Mouse (Mus musculus): Measurements from ENCODE around the gene Mga.
A peak's percentile ranks its signal among the peaks of the same experiment; 100 is the strongest.

The Mga gene

DNA sequence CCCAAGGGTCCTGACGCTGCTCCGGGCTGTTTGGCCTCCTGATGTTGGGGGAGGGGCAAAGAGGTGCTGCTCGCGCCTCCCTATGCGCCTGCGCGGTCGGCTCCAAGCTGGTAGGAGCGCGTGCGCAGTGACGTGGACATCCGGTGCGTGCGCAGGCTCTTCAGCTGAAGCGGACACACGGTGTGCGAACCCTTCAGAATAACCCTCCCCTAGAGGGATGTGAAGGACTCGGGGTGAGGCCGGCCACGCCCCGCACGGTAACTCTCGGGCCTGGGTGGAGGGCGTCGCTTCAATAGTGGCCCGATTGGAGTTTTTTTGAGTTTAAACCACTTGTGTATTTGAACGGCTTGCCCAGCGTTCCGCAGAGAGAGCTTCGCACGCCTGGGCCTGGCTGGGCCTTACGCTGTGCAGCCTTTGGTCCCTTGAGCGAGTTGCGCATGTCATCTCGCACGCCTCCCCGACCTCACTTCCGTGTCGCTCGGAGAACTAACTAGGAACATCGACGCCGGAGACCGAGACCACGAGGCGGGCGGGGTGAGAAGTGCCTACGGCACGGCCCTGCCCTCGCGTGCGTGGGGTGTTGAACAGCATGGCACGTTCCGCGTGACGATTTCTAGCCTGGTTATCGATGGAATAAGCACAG is at the start of gene Mga:
Gene Mga (plus strand): TSS at position 139 of the 643 bp plus-strand sequence.
- DNase-seq (ENCODE audit: low spot score) = peak; percentile 100

DNA sequence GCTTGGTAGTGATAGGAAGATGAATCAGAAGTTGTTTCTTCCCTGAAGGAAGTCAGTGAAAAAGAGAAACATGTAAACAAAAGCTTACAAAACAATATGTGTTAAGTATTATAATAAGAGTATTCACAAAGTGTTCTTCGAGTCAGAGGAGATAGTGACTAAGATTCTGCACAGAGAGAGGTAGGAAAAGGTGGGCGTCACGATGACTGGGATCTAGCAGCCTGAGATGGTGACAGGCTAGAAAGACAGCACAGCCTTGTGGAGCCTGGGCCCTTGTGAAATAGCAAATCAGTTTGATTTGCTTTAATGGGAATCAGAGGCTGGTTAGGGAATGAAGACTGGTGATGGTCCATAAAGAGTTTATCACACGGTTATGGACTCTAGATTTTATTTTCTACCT is 43.2 kb upstream of the Mga start:
- no peak for DNase-seq (ENCODE audit: low spot score)

DNA sequence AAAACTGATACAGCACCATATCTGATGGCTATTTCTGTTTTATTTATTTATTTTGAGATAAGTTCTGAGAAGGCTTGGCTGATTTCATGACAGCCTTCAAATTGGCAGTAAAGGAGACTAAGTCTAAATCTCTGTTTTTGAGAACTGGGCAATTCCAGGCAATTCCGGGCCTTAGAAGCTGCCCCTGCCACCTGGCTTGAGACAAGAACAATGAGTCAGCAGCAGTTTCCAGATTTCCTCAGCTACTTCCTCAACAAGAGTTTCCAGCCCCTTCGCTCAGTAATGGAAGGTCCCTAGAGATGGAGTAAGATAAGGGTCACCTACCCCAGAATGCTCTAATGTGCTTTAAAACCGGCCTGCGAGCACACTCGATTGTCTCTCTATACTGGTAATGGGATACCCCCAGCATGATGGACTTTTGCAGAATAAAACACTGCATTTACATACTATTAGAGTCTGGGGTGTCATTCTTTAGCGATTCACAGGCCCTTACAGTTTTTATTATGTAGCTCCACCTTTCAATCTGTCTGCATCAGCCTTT is 41.6 kb upstream of the Mga start:
- DNase-seq (ENCODE audit: low spot score) = no peak

DNA sequence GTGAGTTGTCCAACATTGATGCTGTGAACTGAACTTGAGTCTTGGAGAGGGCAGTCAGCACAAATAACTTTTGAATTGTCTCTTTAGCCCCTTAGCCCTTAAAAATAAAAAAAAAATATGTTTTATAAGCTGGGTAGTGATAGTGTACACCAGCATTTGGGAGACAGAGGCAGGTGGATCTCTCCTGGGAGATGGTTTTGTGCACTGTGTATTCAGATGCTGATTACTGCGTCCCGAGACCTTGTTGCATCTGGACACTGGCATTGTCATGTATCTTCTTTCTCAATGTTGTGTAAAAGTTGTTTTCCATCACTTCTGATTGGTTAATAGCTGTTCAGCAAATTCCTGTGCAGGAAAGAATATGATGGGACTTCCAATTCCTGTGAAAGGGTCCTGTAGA is 39.7 kb upstream of the Mga start:
- no peak for DNase-seq (ENCODE audit: low spot score)

DNA sequence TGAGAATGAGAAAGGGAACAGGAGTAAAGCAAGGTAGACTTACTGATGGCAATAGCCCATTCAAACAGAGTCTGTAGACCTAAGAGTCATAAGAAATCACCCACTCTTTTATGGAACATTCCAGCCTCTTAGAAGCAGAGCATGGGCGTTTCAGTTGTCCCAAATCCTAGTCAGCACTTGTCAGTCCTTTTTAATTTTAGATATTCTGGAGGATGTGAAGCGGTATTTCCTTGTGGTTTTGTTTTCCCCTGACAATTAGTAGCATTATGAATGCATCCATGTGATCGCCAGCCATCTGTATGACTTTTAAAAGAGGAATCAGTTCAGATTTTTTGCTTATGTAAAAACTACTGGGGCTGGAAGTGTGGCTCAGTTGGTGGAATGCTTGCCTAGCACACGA is 32.5 kb upstream of the Mga start:
- DNase-seq (ENCODE audit: low spot score) = no peak

DNA sequence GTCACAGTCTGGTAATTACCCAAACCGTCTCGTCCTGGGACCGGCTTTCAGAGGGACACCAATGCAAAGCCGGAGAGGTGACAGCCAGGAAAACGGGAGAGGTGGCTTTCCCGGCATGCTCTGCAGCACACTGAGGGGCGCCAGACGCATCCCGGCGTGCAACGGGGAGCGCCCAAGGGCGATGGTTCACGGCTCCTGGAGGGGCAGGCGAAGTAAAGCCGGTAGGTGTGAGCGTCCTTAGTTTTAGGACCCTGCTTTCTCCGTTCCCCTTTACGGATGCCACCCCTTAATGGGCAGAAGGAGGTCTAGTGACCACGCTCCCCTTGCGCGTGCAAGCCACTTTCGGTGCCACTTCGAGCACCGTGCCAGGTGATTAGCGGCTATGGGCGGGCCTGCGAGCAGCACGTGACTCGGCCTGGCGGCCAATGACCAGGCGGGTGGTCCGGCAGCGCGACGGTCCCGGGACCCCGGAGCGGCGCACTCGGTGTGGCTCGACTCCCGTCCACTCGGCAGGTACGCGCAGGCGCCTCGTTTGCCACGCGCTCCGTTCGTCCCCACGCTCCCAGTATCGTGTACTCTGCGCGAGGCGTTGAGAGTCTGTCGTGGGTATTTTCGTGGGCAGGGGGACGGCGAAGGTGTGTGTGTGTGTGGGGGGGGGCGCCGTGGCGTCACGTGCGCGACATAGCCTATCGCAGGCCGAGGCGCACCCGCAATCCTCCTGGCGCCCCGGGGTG is 24.5 kb upstream of the Mga start:
- DNase-seq (ENCODE audit: low spot score) = peak; percentile 81

DNA sequence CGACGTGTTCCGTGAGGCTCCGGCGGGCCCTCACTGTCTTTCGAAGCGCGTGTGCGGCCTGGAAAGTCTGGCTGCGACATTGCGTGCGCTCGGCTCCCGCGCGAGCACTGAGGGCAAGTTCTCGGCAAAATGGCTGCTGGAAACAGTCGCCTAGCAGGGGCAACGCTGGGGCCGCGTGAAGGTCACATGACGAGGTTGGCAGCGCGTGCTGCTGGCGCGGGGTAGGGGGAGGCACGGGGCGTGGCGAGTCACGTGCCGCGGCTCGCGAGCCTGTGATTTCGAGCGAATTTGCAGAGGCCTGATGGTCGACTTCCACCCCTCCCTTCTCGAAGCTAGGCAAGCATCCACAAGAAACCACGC is 23.9 kb upstream of the Mga start:
- peak; percentile 89 for DNase-seq (ENCODE audit: low spot score)

DNA sequence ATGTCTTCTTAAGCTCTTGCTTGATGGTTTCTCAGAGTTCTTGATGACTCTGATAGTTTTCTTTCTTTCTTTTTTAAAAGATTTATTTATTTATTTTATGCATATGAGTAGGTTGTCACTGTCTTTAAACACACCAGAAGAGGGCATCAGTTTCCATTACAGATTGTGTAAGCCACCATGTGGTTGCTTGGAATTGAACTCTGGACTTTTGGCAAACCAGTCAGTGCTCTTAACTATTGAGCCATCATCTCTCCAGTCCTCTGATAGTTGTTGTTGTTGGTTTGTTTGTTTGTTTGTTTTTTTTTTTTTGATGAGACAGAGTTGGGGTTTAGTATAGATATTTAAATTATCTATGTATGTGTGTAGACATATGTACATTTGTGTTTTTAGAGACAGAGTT is 21.0 kb upstream of the Mga start:
- DNase-seq (ENCODE audit: low spot score) = no peak

DNA sequence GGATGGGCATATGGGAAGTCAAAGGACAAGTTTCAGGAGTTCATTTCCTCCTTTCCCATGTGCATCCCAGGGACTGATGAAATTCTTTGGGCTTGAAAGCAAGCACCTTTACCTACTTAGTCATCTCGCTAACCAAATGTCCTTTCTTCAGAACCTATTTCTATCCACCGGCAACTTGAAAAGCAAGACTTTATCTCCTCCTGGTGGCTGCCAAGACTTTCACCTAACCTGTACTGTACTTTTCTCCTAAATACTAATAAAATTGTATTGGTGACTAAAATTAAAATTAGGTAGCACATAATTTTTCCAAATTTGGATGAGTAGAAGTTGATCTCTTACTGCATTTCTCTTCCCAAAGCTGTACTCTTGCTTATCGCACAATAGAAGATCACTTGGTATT is 9.8 kb upstream of the Mga start:
- DNase-seq (ENCODE audit: low spot score) = no peak

DNA sequence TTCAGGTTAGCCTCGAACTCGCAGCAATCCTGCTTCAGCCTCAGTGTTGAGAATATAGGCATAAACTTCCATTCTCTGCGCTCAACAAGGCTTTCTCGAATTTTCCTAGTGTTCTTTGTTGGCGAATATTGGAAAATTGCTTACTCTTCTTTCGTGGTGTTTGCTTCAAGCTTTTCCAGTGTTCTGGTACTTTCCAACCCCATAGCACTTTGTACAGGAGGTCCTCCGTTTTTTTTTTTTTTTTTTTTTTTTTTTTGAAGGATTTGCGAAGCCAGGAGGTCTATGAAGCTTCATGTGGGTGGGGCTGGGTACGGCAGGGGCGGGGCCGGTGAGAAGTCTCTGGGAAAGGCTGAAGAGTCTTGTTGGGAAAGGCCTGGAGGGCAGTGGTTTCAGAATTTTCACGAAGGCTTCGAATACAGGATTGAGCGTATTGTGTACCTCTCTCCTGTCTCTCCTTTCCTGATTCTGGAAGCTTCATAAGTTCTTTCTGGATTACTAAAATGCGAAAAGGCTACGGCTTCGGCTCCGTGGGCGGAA is 407 bp upstream of the Mga start:
- peak; percentile 5 for DNase-seq (ENCODE audit: low spot score)

DNA sequence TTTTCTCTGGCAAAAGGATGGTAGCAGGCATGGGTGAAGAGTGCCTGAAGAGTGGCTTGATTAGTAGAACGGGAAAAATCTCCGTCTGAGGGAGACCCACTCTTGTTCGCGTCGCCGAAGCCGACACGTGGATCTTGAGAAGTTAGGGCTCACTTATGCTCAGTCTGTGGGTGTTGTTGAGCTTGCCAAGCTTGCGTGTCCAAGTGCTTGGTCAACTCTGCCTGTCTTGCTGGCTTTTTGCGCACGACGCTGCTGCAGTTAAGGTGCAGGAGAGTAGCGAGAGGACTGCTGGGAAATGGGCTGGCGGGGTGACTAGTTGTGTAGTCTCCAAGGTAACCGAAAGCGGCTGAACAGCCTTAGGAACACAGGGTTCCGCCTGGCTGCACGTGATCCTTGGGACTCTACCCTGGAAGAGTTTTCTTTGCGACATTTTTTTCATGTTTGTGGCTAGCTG is 1.1 kb downstream of the Mga start:
- peak; percentile 87 for DNase-seq (ENCODE audit: low spot score)

DNA sequence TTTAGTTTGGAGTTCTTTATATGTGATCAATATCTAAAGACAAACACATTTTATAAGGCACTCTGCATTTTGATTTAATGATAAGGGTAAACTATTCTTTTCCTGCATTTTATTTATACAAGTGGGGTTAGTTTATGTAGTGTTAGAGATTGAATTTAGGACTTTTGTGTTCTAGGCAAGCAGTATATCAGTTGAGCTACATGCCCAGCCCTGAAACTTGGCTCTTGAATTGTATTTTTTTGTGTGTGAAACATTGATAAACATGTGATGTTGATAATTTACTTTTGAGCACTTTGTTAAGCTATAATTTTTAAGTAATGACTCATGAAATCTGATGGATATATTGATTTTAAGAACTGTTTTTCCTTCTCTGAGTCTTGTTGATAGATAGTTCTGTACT is 19.0 kb downstream of the Mga start:
- no peak for DNase-seq (ENCODE audit: low spot score)

DNA sequence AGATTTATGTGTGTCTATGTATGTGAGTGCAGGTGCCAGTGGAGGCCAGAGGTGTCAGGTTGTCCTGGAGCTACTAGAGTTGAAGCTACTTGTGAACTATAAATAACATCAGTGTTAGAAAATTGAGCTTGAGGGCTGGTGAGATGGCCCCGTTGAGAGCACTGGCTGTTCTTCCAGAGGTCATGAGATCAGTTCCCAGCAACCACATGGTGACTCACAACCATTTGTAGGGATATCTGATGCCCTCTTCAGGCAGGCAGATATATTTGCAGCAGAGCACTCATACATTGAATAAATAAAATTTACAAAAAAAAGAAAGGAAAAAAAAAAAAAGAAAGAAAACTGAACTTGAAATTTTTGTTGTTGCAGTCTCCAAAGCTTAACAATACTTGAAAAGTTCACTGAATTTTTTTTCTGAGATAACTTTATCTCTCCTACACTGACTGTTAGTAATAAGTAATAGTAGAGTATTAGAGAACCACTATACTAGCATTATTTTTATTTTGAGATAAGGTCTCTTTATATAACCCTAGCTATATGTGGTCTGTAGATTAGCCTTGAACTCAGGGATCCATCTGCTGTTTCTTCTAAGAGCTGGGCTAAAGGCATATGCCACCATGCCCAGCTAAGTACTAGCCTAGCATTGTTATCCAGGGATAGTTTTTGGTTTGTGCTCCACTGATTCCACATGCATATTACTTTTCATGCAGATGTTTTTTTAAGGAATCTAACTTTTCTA is 20.8 kb downstream of the Mga start:
- DNase-seq (ENCODE audit: low spot score) = no peak

DNA sequence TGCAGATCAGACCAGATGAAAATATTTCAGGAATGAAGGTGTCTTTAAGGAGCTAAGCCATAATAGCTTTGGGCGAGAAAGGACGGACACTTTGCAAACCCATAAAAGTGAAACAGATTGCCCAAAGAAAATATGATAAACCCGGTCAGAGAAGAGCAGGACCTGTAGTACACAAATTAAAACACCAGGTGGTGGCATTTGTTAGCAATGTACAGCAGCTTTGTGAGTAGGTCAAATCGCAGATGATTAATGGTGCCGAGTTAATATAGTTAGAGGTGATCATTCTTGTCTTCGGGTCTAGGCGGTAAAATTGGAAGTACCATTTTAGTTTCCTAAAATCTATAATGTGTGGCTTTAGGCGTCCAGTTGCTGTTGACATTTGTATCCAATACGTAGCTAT is 73.5 kb downstream of the Mga start:
- DNase-seq (ENCODE audit: low spot score) = peak; percentile 52

DNA sequence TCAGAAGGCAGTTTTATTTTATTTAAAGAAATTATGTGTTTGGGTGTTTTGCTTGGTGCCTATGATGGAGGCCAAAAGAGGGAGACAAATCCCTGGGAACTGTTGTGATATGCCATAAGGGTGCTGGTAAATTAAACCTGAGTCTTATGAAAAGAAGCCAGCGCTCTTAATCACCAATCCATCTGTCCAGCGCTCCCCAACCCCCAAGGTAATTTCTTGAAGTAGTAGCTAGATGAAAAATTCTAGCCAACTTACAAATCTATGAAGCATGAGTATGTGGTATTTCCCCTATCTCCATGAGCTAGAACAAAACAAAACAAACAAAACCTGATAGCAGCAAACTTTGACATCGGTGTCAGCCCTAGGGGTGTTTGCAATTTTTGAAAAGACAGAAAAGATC is 74.3 kb downstream of the Mga start:
- no peak for DNase-seq (ENCODE audit: low spot score)

DNA sequence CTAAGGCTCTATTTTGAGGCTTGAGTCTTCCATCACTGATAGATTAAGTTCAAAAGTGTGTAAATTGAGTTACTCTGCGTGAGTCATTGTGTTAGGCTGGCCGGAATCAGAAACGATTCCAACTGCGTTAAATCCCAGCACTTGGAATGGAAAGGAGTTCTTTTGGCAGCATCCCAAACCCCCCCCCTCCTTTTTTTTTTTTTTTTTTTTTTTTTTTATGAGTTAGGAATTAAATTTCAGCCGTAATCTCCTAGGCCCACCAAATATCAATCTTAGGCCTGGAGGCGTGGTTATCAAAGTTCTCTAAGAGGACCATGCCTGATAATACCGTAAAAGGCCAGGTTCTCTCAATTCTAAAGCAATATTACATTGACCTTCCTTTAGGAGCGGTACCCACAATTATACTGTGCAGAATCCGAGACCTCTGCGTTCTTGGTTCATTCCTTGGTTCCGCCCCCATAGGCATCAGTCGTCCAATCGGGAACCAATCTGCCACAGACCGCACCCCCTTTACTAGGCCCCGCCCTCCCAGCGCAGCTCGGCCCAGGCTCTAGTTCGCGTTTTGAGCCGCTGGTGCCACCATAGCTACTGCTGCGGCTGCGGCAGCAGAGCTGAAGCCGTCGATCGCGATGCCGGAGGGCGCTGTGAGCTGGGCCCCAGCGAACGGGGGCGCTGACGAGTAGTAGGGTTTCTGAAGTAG is 75.0 kb downstream of the Mga start:
- DNase-seq (ENCODE audit: low spot score) = peak; percentile 97

DNA sequence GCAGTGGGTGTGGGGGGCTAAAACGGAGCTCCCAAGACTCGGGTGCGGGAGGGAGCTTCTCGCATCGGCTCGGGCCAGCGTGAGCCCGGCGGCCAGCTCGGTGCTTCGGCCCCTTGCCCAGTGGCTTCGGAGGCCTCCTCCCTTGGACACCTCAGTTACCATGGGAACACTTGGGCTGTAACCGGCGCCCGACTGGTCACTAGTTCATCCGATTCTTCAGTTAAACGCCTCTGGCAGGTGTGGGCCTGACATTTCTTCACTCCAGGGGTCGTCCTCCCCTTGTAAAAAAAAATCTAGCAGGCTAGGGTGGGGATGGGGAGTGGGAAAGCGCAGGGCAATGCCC is 75.5 kb downstream of the Mga start, which contains the start of gene Mapkbp1:
Gene Mapkbp1 (plus strand): TSS at position 163 of the 343 bp plus-strand sequence.
- DNase-seq (ENCODE audit: low spot score) = no peak

DNA sequence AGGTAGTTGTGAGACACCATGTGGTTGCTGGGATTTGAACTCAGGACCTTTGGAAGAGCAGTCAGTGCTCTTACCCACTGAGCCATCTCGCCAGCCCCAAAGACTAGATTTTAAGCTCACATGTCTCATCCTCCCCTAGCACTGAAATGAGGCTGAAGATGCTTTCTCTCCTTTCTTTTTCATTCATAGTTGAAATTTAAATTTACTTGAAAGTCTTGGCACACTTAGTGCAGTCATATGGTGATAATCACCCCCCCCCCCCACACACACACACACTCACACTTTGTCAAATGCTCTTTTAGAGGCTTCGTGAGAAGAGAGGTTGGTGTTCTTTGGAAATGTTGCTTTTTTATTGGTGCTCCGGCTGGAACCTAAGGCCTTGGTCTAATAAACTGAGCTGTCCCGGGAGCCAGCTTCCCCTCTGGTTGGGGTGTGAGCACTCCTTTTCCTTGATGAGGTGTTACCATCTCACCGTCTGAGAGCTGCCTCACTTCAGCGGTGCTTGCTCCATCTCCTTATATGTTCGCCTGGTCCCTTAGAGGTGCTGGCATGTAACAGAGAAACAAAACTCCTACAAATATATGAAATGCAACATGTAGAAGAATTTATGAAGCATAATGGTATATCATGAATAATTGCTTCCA is 83.4 kb downstream of the Mga start:
- DNase-seq (ENCODE audit: low spot score) = no peak

DNA sequence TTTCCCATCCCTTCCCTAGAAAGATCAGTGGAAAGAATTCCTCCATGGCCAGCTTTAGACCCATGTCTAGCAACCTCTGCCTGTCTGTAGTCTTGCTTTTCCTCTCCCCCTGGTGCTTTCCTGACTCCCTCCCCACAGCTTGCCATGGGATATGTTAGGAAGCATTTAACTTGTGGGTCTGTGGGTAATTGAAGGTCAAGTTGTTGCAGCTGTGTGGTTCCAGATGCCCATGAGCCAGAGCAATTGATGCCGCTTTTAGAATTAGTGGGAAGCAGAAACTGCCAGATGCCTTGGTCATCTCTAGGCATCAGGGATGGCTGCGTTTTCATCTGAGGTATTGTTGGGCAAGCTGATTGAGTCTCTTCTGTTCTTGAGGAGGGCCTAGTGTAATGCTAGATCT is 84.6 kb downstream of the Mga start:
- no peak for DNase-seq (ENCODE audit: low spot score)

DNA sequence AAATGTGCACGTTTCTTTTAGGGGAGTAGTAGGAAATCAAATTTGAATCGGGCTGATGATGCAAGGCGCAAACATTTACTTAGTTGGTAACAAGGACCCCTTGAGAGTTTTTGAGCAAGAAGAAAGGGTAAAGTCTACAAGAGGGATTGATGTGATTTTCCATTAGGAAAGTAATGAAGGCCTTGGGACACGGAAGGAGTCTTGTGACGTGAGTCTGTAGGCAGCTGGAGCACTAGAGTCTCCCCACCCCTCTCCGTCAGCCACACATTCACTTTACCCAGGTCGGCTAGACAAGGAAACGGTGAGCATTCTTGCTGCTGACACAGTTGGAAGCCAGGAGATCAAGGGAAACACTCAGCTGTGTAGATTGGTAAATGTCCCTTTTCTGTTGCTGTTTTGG is 88.8 kb downstream of the Mga start:
- DNase-seq (ENCODE audit: low spot score) = no peak

DNA sequence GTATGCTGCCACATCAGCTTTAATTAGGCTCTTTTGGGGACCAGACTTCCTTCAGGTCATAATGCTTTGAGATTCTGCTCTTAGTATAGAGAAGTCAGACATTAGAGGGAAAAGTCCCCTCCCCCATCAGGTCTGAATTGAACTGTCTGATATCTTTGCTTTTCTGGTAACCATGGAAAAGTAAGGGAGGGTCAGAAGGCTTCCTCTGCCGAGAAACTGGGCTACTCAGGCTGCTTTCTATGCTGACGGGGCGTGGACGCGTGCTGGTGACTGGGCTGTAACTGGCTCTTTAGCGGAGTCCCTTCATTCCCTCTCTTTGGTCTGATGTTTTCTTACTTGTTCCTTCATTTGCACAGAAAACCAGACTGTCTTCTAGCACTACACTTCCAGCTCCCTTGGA is 89.3 kb downstream of the Mga start:
- no peak for DNase-seq (ENCODE audit: low spot score)

DNA sequence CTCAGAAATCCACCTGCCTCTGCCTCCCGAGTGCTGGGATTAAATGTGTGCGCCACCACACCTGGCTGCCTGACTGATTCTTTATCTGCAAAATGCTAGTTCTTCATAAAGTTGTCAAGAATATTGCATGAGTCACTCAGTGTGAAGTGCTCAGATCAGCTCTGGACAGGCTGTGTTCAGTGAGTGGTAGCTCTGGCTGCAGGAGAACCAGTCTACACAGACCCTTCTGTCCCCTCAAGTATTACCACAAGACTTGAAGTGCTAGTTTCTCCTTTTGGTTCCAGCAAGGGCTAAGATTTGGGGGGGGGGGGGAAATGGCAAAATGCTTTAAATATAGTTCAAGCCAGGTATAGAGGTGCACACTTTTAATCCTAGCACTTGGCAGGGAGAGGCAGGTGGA is 90.4 kb downstream of the Mga start:
- no peak for DNase-seq (ENCODE audit: low spot score)

Measured in embryo, embryonic 10 days (tissue).